Mouse (Mus musculus) olfactory bulb, adult 2 months (tissue): ENCODE results near the gene Ryr1. TPM values are rescaled to one million over a fixed set of nuclear protein-coding genes. Genes with fewer than 3 reads are reported as not detected.
A peak's percentile ranks its signal among the peaks of the same experiment; 100 is the strongest.

ENCODE experiments used
- H3K27ac ChIP-seq: fragments of 200-500 bp; 2 replicates; pipeline ENCODE4 v1.5.1; 2012; ENCODE audit warnings: low read depth, low read length; ENCODE audit not compliant: insufficient read depth
- H3K4me1 ChIP-seq: fragments of 200-500 bp; 2 replicates; pipeline ENCODE4 v1.6.1; 2012; ENCODE audit warnings: low read length; ENCODE audit not compliant: control insufficient read depth, insufficient read depth
- H3K4me3 ChIP-seq: fragments of 200-500 bp; 2 replicates; pipeline ENCODE4 v1.5.1; 2012; ENCODE audit warnings: mild to moderate bottlenecking, low read depth, low read length, moderate library complexity; ENCODE audit not compliant: insufficient read depth
- CTCF ChIP-seq: fragments of 200-500 bp; IDR thresholded peaks from 2 replicates; pipeline ENCODE4 v1.5.1; 2012; ENCODE audit warnings: low read depth, mild to moderate bottlenecking, low read length, moderate library complexity; ENCODE audit not compliant: insufficient read depth
- POLR2A ChIP-seq: fragments of 200-500 bp; IDR thresholded peaks from 2 replicates; pipeline ENCODE4 v1.6.1; 2012; ENCODE audit warnings: mild to moderate bottlenecking, low read depth, low read length, moderate library complexity; ENCODE audit not compliant: insufficient read depth
- WGBS: fragments of 180-500 bp; shearing (Covaris S2); methylation state at CpG from one replicate; pipeline ENCODE4 v1.1.7; 2018; 5-methylcytosine and 5-hydroxymethylcytosine counted together
- polyA plus RNA-seq: library from polyadenylated mRNA; stranded (reverse); fragments of >200 nt; gene quantifications from 2 replicates; pipeline ENCODE4 v1.2.4, GENCODE M21; 2012; ENCODE audit warnings: low replicate concordance; ENCODE audit not compliant: missing spikeins, insufficient read depth, insufficient read length

Gene Ryr1
- polyA plus RNA-seq, 1 experiment: not detected

DNA sequence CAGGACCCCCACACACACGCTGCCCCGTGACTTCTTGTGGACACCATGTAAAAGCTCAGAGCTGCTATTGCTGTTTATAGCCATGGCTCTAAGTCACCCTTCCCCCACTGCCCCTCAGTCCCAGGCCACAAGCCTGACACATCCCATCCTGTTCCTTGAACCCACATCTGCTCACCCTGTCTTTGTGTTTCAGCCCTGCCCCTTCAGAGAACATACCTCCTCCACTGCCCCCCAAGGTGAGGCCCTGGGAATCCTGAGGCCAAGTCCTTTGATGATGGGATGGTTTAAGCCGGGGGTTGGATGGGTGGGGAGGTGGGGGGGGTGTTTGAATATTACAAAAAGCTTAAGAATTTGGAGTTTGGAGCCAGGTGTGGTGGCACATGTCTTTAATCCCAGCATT, 132.0 kb downstream of the Ryr1 start:
- 95% methylated on average over 3 of the region's 3 CpGs for WGBS
- H3K27ac ChIP-seq: no peak overlapping the region
- H3K4me3 ChIP-seq: no peak overlapping the region
- no peak for TF ChIP-seq POLR2A
- no peak for TF ChIP-seq CTCF
- H3K4me1 ChIP-seq: no peaks in the 10 kb centered on the region

DNA sequence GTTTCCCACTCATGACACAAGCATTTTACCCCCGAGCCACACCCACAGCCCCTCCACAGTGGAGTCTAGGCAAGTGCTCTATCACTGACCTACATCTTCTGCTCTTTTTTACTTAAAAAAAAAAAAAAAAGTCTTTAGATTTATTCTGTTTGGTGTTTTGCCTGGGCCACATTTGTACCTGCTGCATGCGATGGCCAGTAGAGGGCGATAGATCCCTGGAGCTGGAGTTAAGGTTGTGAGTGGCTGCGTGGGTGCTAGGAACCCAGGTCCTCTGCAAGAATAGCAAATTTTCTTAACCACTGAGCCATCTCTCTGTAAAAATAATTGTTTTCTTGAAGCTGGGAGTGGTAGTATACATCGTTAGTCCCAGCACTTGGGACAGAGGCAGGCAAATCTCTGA, 133.4 kb downstream of the Ryr1 start:
- no peak for TF ChIP-seq POLR2A
- no peak for TF ChIP-seq CTCF
- 76% methylated on average over 5 of the region's 5 CpGs for WGBS
- no peak overlapping the region for H3K4me3 ChIP-seq

DNA sequence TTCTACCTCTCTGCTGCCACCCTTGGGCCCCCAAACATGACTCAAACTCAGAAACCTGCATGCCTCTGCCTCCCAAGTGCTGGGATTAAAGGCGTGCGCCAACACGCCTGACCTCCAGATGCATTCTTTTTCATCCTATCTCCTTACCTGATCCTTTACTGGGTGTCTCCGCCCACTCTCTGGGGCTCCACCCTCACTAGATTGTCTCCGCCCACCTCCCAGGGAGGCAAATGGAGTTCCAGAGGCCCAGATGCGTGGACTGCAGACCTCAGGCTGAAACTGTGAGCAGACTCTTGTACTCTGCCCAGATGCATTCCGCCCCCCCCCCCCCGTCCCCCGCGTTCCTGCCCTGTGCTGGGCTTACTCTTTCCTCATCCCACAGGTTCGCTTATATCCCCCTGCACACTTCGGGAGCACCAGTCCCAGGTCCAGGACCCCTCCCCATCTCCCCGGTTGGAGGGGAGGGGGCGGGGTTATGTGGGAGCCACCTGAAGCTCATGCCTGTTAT, 134.2 kb downstream of the Ryr1 start:
- no peak for TF ChIP-seq CTCF
- TF ChIP-seq POLR2A: no peak
- WGBS: 62% methylated on average over 14 of the region's 14 CpGs
- Histone ChIP-seq H3K4me1 (no peaks in the 10 kb centered on the region), H3K4me3 (no peak overlapping the region), H3K27ac (no peak overlapping the region)

More for the DNA sequence above, 133.4 kb downstream of the Ryr1 start:
- Histone ChIP-seq H3K4me1 (no peaks in the 10 kb centered on the region), H3K27ac (no peak overlapping the region)

DNA sequence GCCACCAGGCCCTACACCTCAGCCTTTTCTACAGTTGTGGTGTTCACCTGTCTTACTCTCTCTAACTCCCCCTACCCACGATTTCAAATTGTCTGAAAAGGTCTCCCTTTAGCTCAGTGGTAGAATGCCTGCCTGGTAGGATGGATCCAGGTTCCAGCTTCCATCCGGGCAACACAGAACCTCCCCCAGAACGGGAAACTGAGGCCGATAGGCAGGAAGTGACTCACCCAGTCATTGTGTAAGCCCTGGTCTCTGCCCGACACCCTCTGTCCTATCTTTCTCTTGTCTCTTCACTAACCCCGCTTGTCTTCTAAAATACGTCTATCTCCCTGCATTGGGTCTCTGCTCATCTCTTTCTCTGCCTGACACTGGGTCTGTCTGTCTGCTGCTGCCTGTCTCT, 139.8 kb downstream of the Ryr1 start:
- TF ChIP-seq CTCF (no peak), POLR2A (no peak)
- Histone ChIP-seq H3K27ac (no peak overlapping the region), H3K4me3 (no peak overlapping the region), H3K4me1 (peaks cover 14% of the 10 kb centered on the region)
- 87% methylated on average over 7 of the region's 7 CpGs for WGBS

DNA sequence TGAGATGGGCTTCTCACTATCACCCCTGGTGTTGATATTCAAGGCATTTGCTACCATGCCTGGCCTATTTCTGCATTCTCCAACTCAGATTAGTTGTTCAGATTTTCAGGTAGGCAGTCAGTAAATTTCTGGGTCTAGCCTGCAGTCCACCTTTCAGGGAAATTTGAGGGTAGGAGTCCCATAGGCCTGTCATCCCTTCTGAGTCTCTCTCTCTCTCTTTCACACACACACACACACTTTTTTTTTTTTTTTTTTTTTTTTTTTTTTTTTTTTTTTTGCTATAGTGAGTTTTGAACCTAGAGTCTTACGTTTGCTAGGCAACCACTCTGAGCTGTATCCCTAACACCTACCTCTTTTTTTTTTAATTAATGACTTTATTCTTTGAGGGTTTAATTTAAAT, 140.5 kb downstream of the Ryr1 start:
- Histone ChIP-seq H3K4me3 (no peak overlapping the region), H3K27ac (no peak overlapping the region), H3K4me1 (peaks cover 14% of the 10 kb centered on the region)
- TF ChIP-seq POLR2A (no peak), CTCF (no peak)
- WGBS: 92% methylated on average over 1 of the region's 1 CpGs

DNA sequence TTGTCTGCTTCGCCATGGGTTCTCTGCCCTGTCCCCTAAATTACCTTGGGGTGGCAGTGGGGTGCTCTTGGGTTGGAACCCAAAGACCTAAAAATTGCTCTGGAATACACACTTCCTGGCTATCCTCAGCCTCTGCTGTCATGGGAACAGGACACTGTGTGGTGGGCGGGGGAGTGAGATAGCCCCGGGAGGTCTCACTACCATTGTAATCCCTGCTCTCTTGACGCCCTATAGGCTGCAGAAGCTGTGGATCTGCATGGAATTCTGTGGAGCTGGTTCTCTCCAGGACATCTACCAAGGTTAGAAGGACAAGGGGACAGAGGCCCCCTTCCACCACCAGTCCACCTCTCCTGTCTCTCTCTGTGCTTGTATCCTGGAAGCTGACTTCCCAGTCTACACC, 141.1 kb downstream of the Ryr1 start:
- 74% methylated on average over 4 of the region's 4 CpGs for WGBS

DNA sequence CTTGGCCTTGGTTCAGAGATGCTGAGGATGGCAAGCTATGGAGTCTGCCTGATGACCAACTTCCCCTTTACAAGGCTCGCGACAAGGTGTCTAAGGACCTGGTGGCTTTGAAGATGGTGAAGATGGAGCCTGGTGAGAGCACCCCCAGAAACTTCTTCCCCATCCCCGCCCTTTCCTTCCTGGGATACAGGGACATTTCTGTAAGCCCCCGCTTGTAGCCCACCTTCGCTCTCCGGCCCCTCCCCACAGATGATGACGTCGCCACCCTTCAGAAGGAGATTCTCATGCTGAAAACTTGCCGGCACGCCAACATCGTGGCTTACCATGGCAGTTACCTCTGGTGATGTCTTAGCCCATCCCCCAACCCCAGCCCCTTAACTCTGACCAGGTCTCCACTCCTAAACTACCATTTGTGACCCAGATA, 141.8 kb downstream of the Ryr1 start:
- no peak overlapping the region for H3K27ac ChIP-seq
- no peak overlapping the region for H3K4me3 ChIP-seq
- WGBS: 77% methylated on average over 11 of the region's 11 CpGs
- H3K4me1 ChIP-seq: peaks cover 14% of the 10 kb centered on the region
- no peak for TF ChIP-seq CTCF

More for the DNA sequence above, 141.1 kb downstream of the Ryr1 start:
- TF ChIP-seq POLR2A (no peak), CTCF (no peak)
- H3K27ac ChIP-seq: no peak overlapping the region
- H3K4me1 ChIP-seq: peaks cover 14% of the 10 kb centered on the region
- no peak overlapping the region for H3K4me3 ChIP-seq

DNA sequence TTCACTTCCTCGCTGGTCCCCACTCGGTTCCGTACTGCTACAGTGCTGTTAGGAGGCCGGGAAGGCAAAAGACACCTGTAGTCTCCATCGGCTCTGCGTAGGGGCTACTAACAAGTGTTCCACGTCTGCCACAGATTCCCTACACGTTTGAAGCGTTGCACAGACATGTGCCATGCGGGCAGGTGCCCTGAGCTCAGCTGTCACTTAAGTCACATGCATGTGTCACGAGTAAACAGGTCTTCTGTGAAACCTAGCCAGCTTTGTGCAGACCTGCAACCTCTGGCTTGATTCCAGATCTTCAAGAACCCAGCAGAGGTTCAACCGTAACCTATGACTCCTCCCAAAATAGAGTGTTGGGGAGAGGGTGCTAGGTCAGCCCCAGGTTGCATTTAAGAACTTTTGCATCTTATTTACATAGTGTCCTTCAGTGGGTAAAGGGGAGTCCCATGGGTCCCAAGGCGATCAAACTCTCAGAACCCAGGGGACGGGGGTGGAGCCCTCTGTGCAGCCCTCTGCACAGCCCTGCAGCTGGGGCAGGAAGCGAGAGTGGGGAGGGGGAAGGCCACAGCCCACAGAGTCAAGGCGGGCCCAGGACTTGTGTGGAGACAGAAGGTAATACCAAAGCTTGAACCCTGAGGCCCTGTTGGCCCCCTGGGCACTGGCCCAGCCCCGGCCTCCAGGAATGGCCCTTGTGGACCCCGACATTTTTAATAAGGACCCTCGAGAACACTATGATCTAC, 142.5 kb downstream of the Ryr1 start:
- peak overlapping the region; percentile 18; the same call in 1 of the 2 replicates for H3K27ac ChIP-seq
- 14% methylated on average over 19 of the region's 19 CpGs for WGBS
- peaks cover 14% of the 10 kb centered on the region for H3K4me1 ChIP-seq
- peak overlapping the region; percentile 61 for H3K4me3 ChIP-seq
- TF ChIP-seq POLR2A: no peak
- TF ChIP-seq CTCF: no peak

DNA sequence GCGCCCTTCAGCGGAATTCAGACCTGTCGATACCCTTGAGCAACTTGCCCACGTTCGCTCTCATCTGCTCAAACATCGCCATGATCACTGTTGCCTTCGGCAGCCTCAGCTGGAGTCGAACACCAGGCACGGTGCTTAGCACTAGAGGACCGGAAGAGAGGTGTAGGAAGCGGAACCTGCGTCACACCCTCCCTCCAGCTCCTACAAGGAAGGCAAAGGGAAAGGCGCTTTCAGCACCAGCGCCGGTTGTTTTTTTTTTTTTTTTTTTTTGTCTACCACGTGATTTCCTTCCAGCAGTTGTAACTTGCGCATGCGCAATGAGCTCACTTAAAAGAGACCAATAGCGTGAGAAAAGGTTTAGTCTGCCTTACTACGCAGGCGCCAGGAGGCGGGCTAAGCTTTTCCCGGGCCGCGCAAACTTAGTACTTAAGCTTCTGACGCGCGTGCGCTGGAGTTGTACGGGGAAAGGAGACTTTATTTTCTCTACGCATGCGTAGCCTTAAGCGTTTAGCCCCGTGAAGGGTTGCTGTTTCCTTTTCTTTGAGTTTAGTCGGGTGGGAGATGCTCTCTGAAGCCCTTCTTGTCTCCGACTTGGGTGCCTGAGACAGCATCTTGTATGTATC, 143.2 kb downstream of the Ryr1 start, which contains the start of the genes Eif3k and Map4k1:
TSS of gene Eif3k (minus strand) at position 214 of the 623 bp plus-strand sequence.
TSS of gene Map4k1 (plus strand) at position 400 of the 623 bp plus-strand sequence.
- under 1% methylated on average over 36 of the region's 36 CpGs for WGBS
- peaks cover 14% of the 10 kb centered on the region for H3K4me1 ChIP-seq
- peak within 1 kb of the TSS; percentile 64 for H3K4me3 ChIP-seq
- TF ChIP-seq POLR2A (peak; percentile 20; the same call in 1 of the 2 replicates), CTCF (no peak)
- H3K27ac ChIP-seq: peak within 1 kb of the TSS; percentile 18; the same call in 1 of the 2 replicates
